Mouse (Mus musculus): ENCODE measurements around the gene Anks1b. TPM values are rescaled to one million over a fixed set of nuclear protein-coding genes. Genes with fewer than 3 reads are reported as not detected.

Gene Anks1b
- polyA plus RNA-seq, 1 experiment from 2014 or later: 1.5 TPM

DNA sequence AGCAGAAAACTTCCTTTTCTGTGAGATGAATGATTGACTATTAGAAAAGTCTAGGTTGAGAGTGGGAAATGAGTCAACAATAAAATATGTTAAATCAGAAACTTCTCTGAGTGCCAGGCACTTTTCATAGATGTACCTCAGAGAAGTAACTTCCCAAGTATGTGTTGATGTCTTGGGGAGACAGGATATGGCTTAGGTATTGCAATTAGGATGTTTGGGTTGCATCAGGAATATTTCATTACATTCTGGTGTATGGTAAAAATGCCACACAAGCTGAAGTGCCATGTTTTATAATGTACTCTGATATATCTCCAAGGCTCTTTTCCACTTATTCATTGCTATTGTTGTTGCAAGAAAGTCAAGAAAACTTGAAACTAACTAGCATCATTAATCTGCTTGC, 267.6 kb downstream of the Anks1b start:
- no peak overlapping the region for H3K27ac ChIP-seq (ENCODE audit: low read length)

DNA sequence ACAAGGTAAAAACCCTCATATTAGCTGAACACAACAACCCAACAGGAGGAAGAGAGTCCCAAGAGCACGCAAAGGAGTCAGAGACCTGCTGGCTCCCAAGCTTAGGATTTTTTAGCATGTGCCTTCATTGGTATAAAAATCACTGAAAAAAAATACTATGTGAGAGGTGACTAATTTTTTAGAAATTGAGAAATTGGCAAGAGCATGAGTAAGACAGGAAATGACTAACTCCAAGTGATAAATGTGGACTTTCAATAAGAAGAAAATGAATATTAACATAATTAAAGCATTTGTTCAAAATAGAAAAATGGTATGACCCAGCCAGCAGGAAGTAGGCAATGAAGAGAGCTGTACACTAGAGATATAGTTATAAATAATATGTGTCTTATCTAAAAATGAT, 271.1 kb downstream of the Anks1b start:
- Histone ChIP-seq H3K4me1 (ENCODE audit: control insufficient read depth, insufficient read depth, low read length) (no peaks in the 10 kb centered on the region), H3K27me3 (ENCODE audit: control insufficient read depth, insufficient read depth, low read length) (no peaks in the 10 kb centered on the region), H3K27ac (ENCODE audit: low read length) (no peak overlapping the region), H3K9me3 (ENCODE audit: control insufficient read depth, low read depth, low read length) (peaks cover 3% of the 10 kb centered on the region; the same call in 1 of the 2 replicates), H3K4me2 (replicated peaks; ENCODE audit: low read depth, low read length) (no peak overlapping the region), H3K9ac (replicated peaks; ENCODE audit: low read depth, low read length) (no peak overlapping the region), H3K4me3 (ENCODE audit: low read depth, low read length) (no peak overlapping the region), H3K36me3 (ENCODE audit: control insufficient read depth, insufficient read depth, low read length) (no peaks in the 10 kb centered on the region)
- WGBS: 92% methylated on average over 1 of the region's 1 CpGs
- ATAC-seq (ENCODE audit: insufficient number of reproducible peaks, insufficient read depth, low FRiP score, low read depth): no peak

More for the DNA sequence above, 267.6 kb downstream of the Anks1b start:
- no peak for ATAC-seq (ENCODE audit: insufficient number of reproducible peaks, insufficient read depth, low FRiP score, low read depth)
- Histone ChIP-seq H3K4me2 (replicated peaks; ENCODE audit: low read depth, low read length) (no peak overlapping the region), H3K4me1 (ENCODE audit: control insufficient read depth, insufficient read depth, low read length) (no peaks in the 10 kb centered on the region), H3K27me3 (ENCODE audit: control insufficient read depth, insufficient read depth, low read length) (no peaks in the 10 kb centered on the region), H3K9ac (replicated peaks; ENCODE audit: low read depth, low read length) (no peak overlapping the region), H3K36me3 (ENCODE audit: control insufficient read depth, insufficient read depth, low read length) (no peaks in the 10 kb centered on the region), H3K4me3 (ENCODE audit: low read depth, low read length) (no peak overlapping the region), H3K9me3 (ENCODE audit: control insufficient read depth, low read depth, low read length) (no peaks in the 10 kb centered on the region)

DNA sequence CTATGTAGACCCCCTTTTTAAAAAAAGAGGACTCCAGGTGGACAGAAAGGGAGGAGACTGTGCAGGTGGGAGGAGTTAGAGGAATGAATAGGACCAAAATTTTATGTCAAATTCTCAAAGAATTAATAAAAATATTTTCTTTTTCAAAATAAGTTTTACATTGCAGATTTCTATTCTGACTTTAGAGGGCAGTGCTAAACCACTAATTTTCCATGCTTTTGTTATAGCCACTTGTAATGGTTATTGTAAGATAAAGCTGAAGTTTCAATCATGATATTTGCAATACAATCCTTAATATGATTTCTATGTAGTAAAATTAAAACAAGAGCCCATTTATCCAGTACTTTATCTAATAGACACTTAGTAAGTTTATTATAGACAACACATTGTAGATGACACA, 278.2 kb downstream of the Anks1b start:
- Histone ChIP-seq H3K27ac (ENCODE audit: low read length) (no peak overlapping the region), H3K4me3 (ENCODE audit: low read depth, low read length) (no peak overlapping the region), H3K9ac (replicated peaks; ENCODE audit: low read depth, low read length) (no peak overlapping the region), H3K9me3 (ENCODE audit: control insufficient read depth, low read depth, low read length) (peaks cover 3% of the 10 kb centered on the region; the same call in 1 of the 2 replicates), H3K36me3 (ENCODE audit: control insufficient read depth, insufficient read depth, low read length) (no peaks in the 10 kb centered on the region), H3K4me2 (replicated peaks; ENCODE audit: low read depth, low read length) (no peak overlapping the region), H3K4me1 (ENCODE audit: control insufficient read depth, insufficient read depth, low read length) (no peaks in the 10 kb centered on the region), H3K27me3 (ENCODE audit: control insufficient read depth, insufficient read depth, low read length) (no peaks in the 10 kb centered on the region)
- no peak for ATAC-seq (ENCODE audit: insufficient number of reproducible peaks, insufficient read depth, low FRiP score, low read depth)

DNA sequence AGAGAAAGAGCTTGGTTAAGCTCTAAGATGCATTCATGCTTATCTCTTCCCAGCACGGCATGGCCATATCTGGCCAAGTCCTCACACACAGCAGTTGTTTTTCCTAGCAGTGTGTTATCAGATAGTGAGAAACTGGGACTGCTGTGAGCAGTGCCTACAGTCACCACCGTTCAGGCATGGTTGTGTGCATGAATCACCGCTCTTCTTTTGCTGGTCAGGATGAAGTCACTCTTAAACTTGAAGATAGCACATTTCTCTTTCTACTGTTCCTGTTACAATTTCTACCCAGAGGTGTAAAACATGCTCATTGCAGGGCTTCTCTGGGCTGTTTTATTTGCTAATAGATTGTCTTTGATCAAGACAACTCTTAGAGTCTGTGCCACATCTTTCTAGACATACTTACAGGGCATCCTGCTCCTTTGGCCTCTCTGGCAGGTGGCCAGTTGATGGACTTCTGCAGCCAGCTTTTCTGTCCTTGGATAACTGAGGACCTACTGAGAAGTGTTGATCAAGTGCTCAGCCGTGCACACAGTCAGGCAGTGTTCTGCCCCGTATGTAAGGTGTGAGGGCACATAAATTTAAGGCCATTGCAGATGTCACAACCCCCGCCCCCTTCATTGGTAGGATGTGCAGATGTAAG, 296.8 kb downstream of the Anks1b start:
- Histone ChIP-seq H3K27ac (ENCODE audit: low read length) (no peak overlapping the region), H3K36me3 (ENCODE audit: control insufficient read depth, insufficient read depth, low read length) (no peaks in the 10 kb centered on the region), H3K4me3 (ENCODE audit: low read depth, low read length) (no peak overlapping the region), H3K4me1 (ENCODE audit: control insufficient read depth, insufficient read depth, low read length) (no peaks in the 10 kb centered on the region), H3K9me3 (ENCODE audit: control insufficient read depth, low read depth, low read length) (no peaks in the 10 kb centered on the region), H3K27me3 (ENCODE audit: control insufficient read depth, insufficient read depth, low read length) (no peaks in the 10 kb centered on the region), H3K4me2 (replicated peaks; ENCODE audit: low read depth, low read length) (no peak overlapping the region), H3K9ac (replicated peaks; ENCODE audit: low read depth, low read length) (no peak overlapping the region)
- WGBS: 73% methylated on average over 6 of the region's 6 CpGs
- ATAC-seq (ENCODE audit: insufficient number of reproducible peaks, insufficient read depth, low FRiP score, low read depth): no peak

DNA sequence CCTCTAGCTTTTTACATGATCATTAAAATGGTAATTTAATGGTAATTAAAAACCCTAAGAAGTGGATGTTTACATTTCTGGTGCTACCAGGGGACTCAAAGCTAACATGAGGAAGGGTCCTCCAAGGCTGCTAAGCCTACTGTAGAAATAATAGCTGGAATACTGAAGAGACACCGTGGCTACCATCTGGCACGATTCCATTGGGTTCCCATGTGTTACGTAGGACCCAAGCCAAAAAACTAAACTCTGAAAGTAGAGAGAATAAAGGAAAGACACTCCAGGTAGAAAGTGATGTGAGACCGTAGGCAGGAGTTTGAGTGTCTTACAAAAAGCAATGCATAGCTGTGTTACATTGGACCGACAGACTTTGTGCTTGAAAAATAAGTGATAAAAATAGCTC, 317.1 kb downstream of the Anks1b start:
- no peak overlapping the region for H3K27ac ChIP-seq (ENCODE audit: low read length)
- WGBS: 63% methylated on average over 5 of the region's 5 CpGs
- H3K27me3 ChIP-seq (ENCODE audit: control insufficient read depth, insufficient read depth, low read length): no peaks in the 10 kb centered on the region
- no peak for ATAC-seq (ENCODE audit: insufficient number of reproducible peaks, insufficient read depth, low FRiP score, low read depth)
- no peaks in the 10 kb centered on the region for H3K9me3 ChIP-seq (ENCODE audit: control insufficient read depth, low read depth, low read length)
- H3K36me3 ChIP-seq (ENCODE audit: control insufficient read depth, insufficient read depth, low read length): no peaks in the 10 kb centered on the region
- H3K4me3 ChIP-seq (ENCODE audit: low read depth, low read length): no peak overlapping the region
- H3K4me1 ChIP-seq (ENCODE audit: control insufficient read depth, insufficient read depth, low read length): no peaks in the 10 kb centered on the region
- no peak overlapping the region for H3K9ac ChIP-seq (replicated peaks; ENCODE audit: low read depth, low read length)
- H3K4me2 ChIP-seq (replicated peaks; ENCODE audit: low read depth, low read length): no peak overlapping the region

DNA sequence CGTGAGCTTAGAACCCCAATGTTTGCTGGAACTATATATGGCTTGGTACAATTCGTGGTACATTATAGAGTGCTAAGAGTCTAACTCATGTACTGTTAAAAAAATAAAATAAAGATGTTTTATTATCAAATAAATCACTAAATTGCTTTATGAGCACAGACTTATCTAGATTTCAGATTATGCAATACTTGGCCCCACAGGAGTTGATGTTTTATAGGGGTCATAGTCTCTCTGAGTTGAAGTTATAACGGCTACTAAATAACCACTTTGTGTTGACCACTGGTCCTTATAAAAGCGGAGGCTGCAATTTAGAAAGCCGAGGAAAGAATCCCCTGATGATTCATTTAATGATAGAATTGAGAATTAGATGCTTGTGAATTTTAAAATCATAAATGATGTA, 323.6 kb downstream of the Anks1b start:
- Histone ChIP-seq H3K36me3 (ENCODE audit: control insufficient read depth, insufficient read depth, low read length) (no peaks in the 10 kb centered on the region), H3K9ac (replicated peaks; ENCODE audit: low read depth, low read length) (no peak overlapping the region), H3K9me3 (ENCODE audit: control insufficient read depth, low read depth, low read length) (no peaks in the 10 kb centered on the region), H3K4me3 (ENCODE audit: low read depth, low read length) (no peak overlapping the region), H3K4me2 (replicated peaks; ENCODE audit: low read depth, low read length) (no peak overlapping the region), H3K27me3 (ENCODE audit: control insufficient read depth, insufficient read depth, low read length) (no peaks in the 10 kb centered on the region), H3K4me1 (ENCODE audit: control insufficient read depth, insufficient read depth, low read length) (no peaks in the 10 kb centered on the region), H3K27ac (ENCODE audit: low read length) (no peak overlapping the region)
- WGBS: 80% methylated on average over 5 of the region's 5 CpGs
- no peak for ATAC-seq (ENCODE audit: insufficient number of reproducible peaks, insufficient read depth, low FRiP score, low read depth)

DNA sequence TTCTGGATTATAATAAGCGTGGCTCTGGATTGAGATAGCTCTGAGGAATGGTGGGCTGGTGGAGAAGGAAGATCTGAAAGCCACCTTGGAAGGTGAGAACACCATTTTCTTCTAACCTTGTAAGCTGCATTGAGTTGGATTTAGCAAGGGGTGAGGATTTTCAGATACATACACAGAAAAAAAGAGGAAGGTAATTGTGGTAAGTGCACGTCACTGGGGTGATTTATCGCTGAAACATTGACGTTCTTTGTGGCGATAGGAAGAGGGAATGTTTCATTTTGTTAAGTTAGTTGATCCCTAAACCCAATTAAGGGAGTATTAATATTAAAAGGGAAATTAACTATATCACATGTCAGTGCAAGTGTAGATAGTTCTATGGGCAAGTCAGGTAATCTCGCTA, 336.7 kb downstream of the Anks1b start:
- H3K9ac ChIP-seq (replicated peaks; ENCODE audit: low read depth, low read length): no peak overlapping the region
- WGBS: 74% methylated on average over 6 of the region's 6 CpGs
- no peak overlapping the region for H3K27ac ChIP-seq (ENCODE audit: low read length)
- no peak overlapping the region for H3K4me2 ChIP-seq (replicated peaks; ENCODE audit: low read depth, low read length)
- H3K27me3 ChIP-seq (ENCODE audit: control insufficient read depth, insufficient read depth, low read length): no peaks in the 10 kb centered on the region
- no peaks in the 10 kb centered on the region for H3K9me3 ChIP-seq (ENCODE audit: control insufficient read depth, low read depth, low read length)
- ATAC-seq (ENCODE audit: insufficient number of reproducible peaks, insufficient read depth, low FRiP score, low read depth): no peak
- H3K36me3 ChIP-seq (ENCODE audit: control insufficient read depth, insufficient read depth, low read length): no peaks in the 10 kb centered on the region
- no peaks in the 10 kb centered on the region for H3K4me1 ChIP-seq (ENCODE audit: control insufficient read depth, insufficient read depth, low read length)
- H3K4me3 ChIP-seq (ENCODE audit: low read depth, low read length): no peak overlapping the region

DNA sequence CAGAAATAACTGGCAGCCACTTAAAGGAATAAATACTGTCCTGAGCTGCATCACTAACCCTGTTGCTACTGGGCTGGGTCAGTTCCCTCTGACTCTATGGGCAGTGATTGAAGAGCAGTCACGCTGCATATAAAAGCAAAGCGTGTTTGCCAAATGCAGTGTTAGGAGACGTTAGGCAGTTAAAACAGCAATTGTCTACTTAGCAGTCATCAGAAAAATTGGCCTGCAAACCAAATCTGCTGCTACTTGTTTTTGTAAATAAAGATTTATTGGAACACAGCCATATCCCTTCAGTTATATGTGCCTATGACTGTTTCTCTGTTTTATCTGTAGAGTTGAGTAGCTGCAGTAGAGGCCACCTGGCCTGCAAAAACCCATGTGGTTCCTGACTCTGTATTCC, 347.2 kb downstream of the Anks1b start:
- 62% methylated on average over 3 of the region's 3 CpGs for WGBS
- no peaks in the 10 kb centered on the region for H3K27me3 ChIP-seq (ENCODE audit: control insufficient read depth, insufficient read depth, low read length)
- no peak overlapping the region for H3K27ac ChIP-seq (ENCODE audit: low read length)
- H3K9me3 ChIP-seq (ENCODE audit: control insufficient read depth, low read depth, low read length): no peaks in the 10 kb centered on the region
- no peaks in the 10 kb centered on the region for H3K36me3 ChIP-seq (ENCODE audit: control insufficient read depth, insufficient read depth, low read length)
- H3K4me2 ChIP-seq (replicated peaks; ENCODE audit: low read depth, low read length): no peak overlapping the region
- H3K9ac ChIP-seq (replicated peaks; ENCODE audit: low read depth, low read length): no peak overlapping the region
- no peak for ATAC-seq (ENCODE audit: insufficient number of reproducible peaks, insufficient read depth, low FRiP score, low read depth)
- H3K4me3 ChIP-seq (ENCODE audit: low read depth, low read length): no peak overlapping the region
- H3K4me1 ChIP-seq (ENCODE audit: control insufficient read depth, insufficient read depth, low read length): no peaks in the 10 kb centered on the region

DNA sequence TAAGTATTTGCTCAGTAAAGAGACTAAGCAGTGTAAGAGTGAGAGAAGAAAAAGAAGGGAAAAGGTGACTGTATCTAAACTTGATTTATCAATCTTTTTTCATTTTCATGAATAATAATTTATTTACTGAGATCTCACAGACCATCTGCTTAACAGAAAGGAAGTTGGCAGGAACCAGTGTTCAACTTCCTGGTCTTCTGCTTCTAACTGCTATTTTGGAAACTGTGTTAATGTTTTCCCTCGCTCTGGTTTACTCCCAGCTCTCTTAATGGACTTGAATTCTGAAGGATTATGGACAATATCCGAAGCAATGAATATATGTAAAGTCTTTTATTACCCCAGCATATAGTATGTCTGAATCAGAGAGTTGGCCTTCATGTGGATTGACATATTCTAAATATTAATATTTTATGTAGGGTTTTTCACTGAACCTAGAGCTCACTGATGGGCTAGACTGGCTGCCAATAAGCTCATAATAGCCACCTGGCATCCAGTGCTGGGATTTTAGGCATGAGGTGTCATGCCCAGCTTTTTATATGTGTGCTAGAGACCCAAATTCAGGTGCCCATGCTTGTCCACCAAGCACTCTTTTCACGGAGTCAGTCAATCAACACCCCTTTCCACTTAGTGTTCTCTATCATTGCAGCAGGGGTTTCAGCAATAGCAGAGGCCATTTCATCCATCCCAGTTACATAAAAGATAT, 349.6 kb downstream of the Anks1b start:
- Histone ChIP-seq H3K4me3 (ENCODE audit: low read depth, low read length) (no peak overlapping the region), H3K9me3 (ENCODE audit: control insufficient read depth, low read depth, low read length) (no peaks in the 10 kb centered on the region), H3K27ac (ENCODE audit: low read length) (no peak overlapping the region), H3K4me2 (replicated peaks; ENCODE audit: low read depth, low read length) (no peak overlapping the region), H3K36me3 (ENCODE audit: control insufficient read depth, insufficient read depth, low read length) (no peaks in the 10 kb centered on the region), H3K27me3 (ENCODE audit: control insufficient read depth, insufficient read depth, low read length) (no peaks in the 10 kb centered on the region), H3K4me1 (ENCODE audit: control insufficient read depth, insufficient read depth, low read length) (no peaks in the 10 kb centered on the region), H3K9ac (replicated peaks; ENCODE audit: low read depth, low read length) (no peak overlapping the region)
- ATAC-seq (ENCODE audit: insufficient number of reproducible peaks, insufficient read depth, low FRiP score, low read depth): no peak
- 86% methylated on average over 3 of the region's 3 CpGs for WGBS

All from stomach, embryonic 14.5 days (tissue).